Mouse (Mus musculus) erythroblast, embryonic 14.5 days (primary cell): ENCODE data around the gene Alpk1.

Source experiments
- GATA1 ChIP-seq: IDR thresholded peaks from 2 replicates; pipeline ENCODE4 v1.6.1; 2012; ENCODE audit warnings: low read length, inconsistent platforms, mixed read lengths
- TAL1 ChIP-seq: IDR thresholded peaks from 3 replicates; pipeline ENCODE4 v1.6.1; 2012; ENCODE audit warnings: low read length, inconsistent platforms, mixed read lengths

DNA sequence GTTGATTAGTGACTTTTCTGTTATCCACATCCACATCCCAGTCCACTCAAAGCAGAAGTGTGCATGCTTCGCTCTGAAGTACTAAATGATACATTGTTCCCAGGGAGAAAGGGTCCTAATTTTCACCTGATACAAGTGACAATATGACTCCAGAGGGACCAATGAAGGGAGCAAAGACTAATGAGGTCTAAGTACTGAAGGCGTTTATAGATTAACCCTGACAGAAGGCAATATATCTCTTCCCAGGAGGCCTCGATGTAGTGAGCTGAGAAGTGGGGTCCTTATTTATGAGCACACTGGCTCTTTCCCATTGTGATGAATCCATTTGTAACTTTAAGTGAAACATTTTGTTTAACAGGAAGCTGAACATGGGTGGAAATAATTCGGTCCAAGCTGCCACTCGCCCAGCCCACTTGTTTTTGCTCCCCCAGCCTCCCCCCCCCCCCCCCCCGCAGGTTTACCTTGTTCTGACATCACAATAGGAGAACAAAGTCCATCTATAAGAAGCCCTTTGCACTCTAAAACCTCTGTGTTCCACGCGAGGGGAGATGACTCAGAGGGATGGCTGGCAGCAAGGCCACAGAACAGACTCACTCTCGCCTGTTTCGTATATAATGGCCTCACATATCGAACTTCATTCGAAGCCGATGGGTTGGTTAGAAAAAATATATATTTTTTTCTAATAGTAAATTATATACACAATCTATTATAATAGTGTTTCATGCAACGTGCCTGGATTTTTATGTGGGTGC, 36.5 kb downstream of the Alpk1 start:
- TF ChIP-seq TAL1 (no peak), GATA1 (no peak)
